Mouse (Mus musculus) intestine, postnatal 0 days (tissue): Measurements from ENCODE around the gene Gm49403. TPM values are rescaled to one million over a fixed set of nuclear protein-coding genes. Genes with fewer than 3 reads are reported as not detected.
"Not testable (repeated sequence)": the region's sequence is repeated elsewhere in the genome, so short reads cannot be mapped to it uniquely, and the experiment has no call there.

ENCODE experiments used
- ATAC-seq: fragments of 200-750 bp; cut with Nextera tagmentation; 2 replicates; pipeline ENCODE4 v1.8.0; 2017; ENCODE audit warnings: mild to moderate bottlenecking, moderate TSS enrichment, moderate library complexity
- H3K27ac ChIP-seq: fragments of 300-500 bp; sonication (generic); 2 replicates; pipeline ENCODE4 v1.5.1; 2014; ENCODE audit warnings: mild to moderate bottlenecking, low read depth, low read length, moderate library complexity
- H3K27me3 ChIP-seq: fragments of 300-500 bp; sonication (generic); replicated peaks from 2 replicates; pipeline ENCODE4 v1.6.1; 2014; ENCODE audit warnings: low read length, mixed read lengths; ENCODE audit not compliant: control insufficient read depth, insufficient read depth
- H3K36me3 ChIP-seq: fragments of 300-500 bp; sonication (generic); 2 replicates; pipeline ENCODE4 v1.6.1; 2014; ENCODE audit warnings: mild to moderate bottlenecking, moderate library complexity; ENCODE audit not compliant: control insufficient read depth, insufficient read depth
- H3K4me1 ChIP-seq: fragments of 300-500 bp; sonication (generic); replicated peaks from 2 replicates; pipeline ENCODE4 v1.6.1; 2014; ENCODE audit warnings: antibody characterized with exemption, low read length, mixed read lengths; ENCODE audit not compliant: control insufficient read depth, insufficient read depth
- H3K4me2 ChIP-seq: fragments of 300-500 bp; sonication (generic); replicated peaks from 2 replicates; pipeline ENCODE4 v1.6.1; 2014; ENCODE audit warnings: low read depth, mild to moderate bottlenecking, moderate library complexity
- H3K4me3 ChIP-seq: fragments of 300-500 bp; sonication (generic); 2 replicates; pipeline ENCODE4 v1.5.1; 2014; ENCODE audit warnings: low read depth, low read length
- H3K9ac ChIP-seq: fragments of 300-500 bp; sonication (generic); 2 replicates; pipeline ENCODE4 v1.6.1; 2014; ENCODE audit warnings: mild to moderate bottlenecking, low read depth, low read length
- H3K9me3 ChIP-seq: fragments of 300-500 bp; sonication (generic); 2 replicates; pipeline ENCODE4 v1.6.1; 2016; ENCODE audit warnings: mixed run types; ENCODE audit not compliant: control insufficient read depth
- CTCF ChIP-seq: sonication (generic); IDR thresholded peaks from 2 replicates; pipeline ENCODE4 v1.5.1; 2016; ENCODE audit warnings: low read depth, mild to moderate bottlenecking, control low read depth, antibody characterized with exemption, moderate library complexity
- WGBS: fragments of 180-500 bp; shearing (Covaris S2); extraction: QIAGEN DNeasy Blood & Tissue Kit; methylation state at CpG from one replicate; pipeline ENCODE4 v1.1.7; 2014; 5-methylcytosine and 5-hydroxymethylcytosine counted together
- polyA plus RNA-seq: library from polyadenylated mRNA; unstranded; fragments of >200 nt; fragmentation: Nextera tagmentation; extraction: Ambion mirVana; gene quantifications from 2 replicates; pipeline ENCODE4 v1.2.1, GENCODE M21; 2015

Gene Gm49403
- polyA plus RNA-seq, 1 experiment from 2014 or later: not detected

GRCm38 (mm10) chr19:8895397-8895960, 11.7 kb downstream of the Gm49403 start:
- Histone ChIP-seq H3K4me1 (no peaks in the 10 kb centered on the region), H3K4me3 (no peak overlapping the region), H3K9me3 (no peaks in the 10 kb centered on the region), H3K4me2 (no peak overlapping the region), H3K36me3 (peaks cover 22% of the 10 kb centered on the region), H3K27me3 (no peaks in the 10 kb centered on the region), H3K9ac (no peak overlapping the region), H3K27ac (no peak overlapping the region)
- no peak for TF ChIP-seq CTCF
- ATAC-seq: no peak
- 88% methylated on average over 9 of the region's 9 CpGs for WGBS

GRCm38 (mm10) chr19:8896231-8896630, 12.5 kb downstream of the Gm49403 start:
- ATAC-seq, H3K4me1 ChIP-seq, H3K4me2 ChIP-seq, H3K27ac ChIP-seq, H3K27me3 ChIP-seq, H3K9me3 ChIP-seq, H3K9ac ChIP-seq, H3K4me3 ChIP-seq: not testable (repeated sequence)
- 66% methylated on average over 5 of the region's 5 CpGs for WGBS
- H3K36me3 ChIP-seq: peaks cover 14% of the 10 kb centered on the region; the same call in 1 of the 2 replicates

GRCm38 (mm10) chr19:8897211-8897864, 13.6 kb downstream of the Gm49403 start:
- H3K4me1 ChIP-seq, H3K27me3 ChIP-seq, H3K9me3 ChIP-seq: not testable (repeated sequence)
- Histone ChIP-seq H3K4me2 (peak overlapping the region; percentile 80), H3K4me3 (peak overlapping the region; percentile 99), H3K27ac (peak overlapping the region; percentile 89), H3K9ac (peak overlapping the region; percentile 60), H3K36me3 (peaks cover 15% of the 10 kb centered on the region)
- WGBS: 18% methylated on average over 21 of the region's 21 CpGs
- ATAC-seq: peak; percentile 55

GRCm38 (mm10) chr19:8897865-8898495, 14.2 kb downstream of the Gm49403 start, which contains the start of gene Ganab:
Ganab (plus strand) TSS chr19:8898071.
- peak; percentile 99 for ATAC-seq
- no peaks in the 10 kb centered on the region for H3K27me3 ChIP-seq
- H3K9ac ChIP-seq: peak within 1 kb of the TSS; percentile 95
- peak within 1 kb of the TSS; percentile 89 for H3K27ac ChIP-seq
- 0 out of 2 replicates have a peak, but pooled peaks have one; percentile 26 for TF ChIP-seq CTCF
- no peaks in the 10 kb centered on the region for H3K4me1 ChIP-seq
- H3K4me3 ChIP-seq: peak within 1 kb of the TSS; percentile 99
- no peaks in the 10 kb centered on the region for H3K9me3 ChIP-seq
- H3K4me2 ChIP-seq: peak within 1 kb of the TSS; percentile 80
- H3K36me3 ChIP-seq: peaks cover 20% of the 10 kb centered on the region
- under 1% methylated on average over 53 of the region's 53 CpGs for WGBS

GRCm38 (mm10) chr19:8898576-8898975, 14.8 kb downstream of the Gm49403 start:
- H3K36me3 ChIP-seq: peaks cover 25% of the 10 kb centered on the region
- H3K9ac ChIP-seq: peak overlapping the region; percentile 95
- H3K27me3 ChIP-seq: no peaks in the 10 kb centered on the region
- H3K27ac ChIP-seq: peak overlapping the region; percentile 89; the same call in 1 of the 2 replicates
- TF ChIP-seq CTCF: no peak
- peak overlapping the region; percentile 80 for H3K4me2 ChIP-seq
- H3K4me1 ChIP-seq: no peaks in the 10 kb centered on the region
- peak overlapping the region; percentile 99 for H3K4me3 ChIP-seq
- no peak for ATAC-seq
- 2% methylated on average over 13 of the region's 13 CpGs for WGBS
- no peaks in the 10 kb centered on the region for H3K9me3 ChIP-seq

GRCm38 (mm10) chr19:8899079-8899478, 15.3 kb downstream of the Gm49403 start:
- TF ChIP-seq CTCF: no peak
- Histone ChIP-seq H3K27me3 (no peaks in the 10 kb centered on the region), H3K27ac (no peak overlapping the region), H3K9ac (peak overlapping the region; percentile 95), H3K9me3 (no peaks in the 10 kb centered on the region), H3K4me2 (peak overlapping the region; percentile 80), H3K36me3 (peaks cover 28% of the 10 kb centered on the region), H3K4me1 (no peaks in the 10 kb centered on the region), H3K4me3 (peak overlapping the region; percentile 99)
- WGBS: 20% methylated on average over 3 of the region's 3 CpGs
- ATAC-seq: no peak
